ENCODE assay signal across 18 mouse cellular contexts in genomic region chr14:31798937-31799336, GRCm38 (mm10). TPM values are rescaled to one million over a fixed set of nuclear protein-coding genes. Genes with fewer than 3 reads are reported as not detected.
A peak's percentile ranks its signal among the peaks of the same experiment; 100 is the strongest.
DNase-seq lines count a peak whose midpoint lies in the region; TF ChIP-seq lines count a peak whose summit lies in the region.
"Had no signal": no experiment of that assay in that cellular context is flagged by ENCODE, and none has a peak within 500 bp of the region (broad histone marks: within the 10 kb centered on the region; RNA-seq: fewer than 3 reads in every experiment).

No protein-coding gene starts in this region.

- no peaks in the 10 kb centered on the region for H3K9me3 ChIP-seq in E14TG2a.4 (ENCODE audit: low read length)
- H3K9me3 ChIP-seq in embryonic facial prominence, embryonic 10.5 days = no peaks in the 10 kb centered on the region
- H3K9me3 ChIP-seq: heart, embryonic 12.5 days; intestine, embryonic 15.5 days had no signal

- peak overlapping the region; percentile 43 for H3K4me3 ChIP-seq in gastrocnemius, adult 2 months
- peak overlapping the region; percentile 6; the same call in 1 of the 2 replicates for H3K4me3 ChIP-seq in E14TG2a.4 (replicated peaks; ENCODE audit: low read length)
- H3K4me3 ChIP-seq in embryonic facial prominence, embryonic 10.5 days = 0 out of 2 replicates have a peak overlapping the region, but pooled peaks have one; percentile 16
- H3K4me3 ChIP-seq: heart, adult 2 months; heart, embryonic 12.5 days; intestine, embryonic 15.5 days had no signal

- no peaks in the 10 kb centered on the region for H3K36me3 ChIP-seq in E14TG2a.4 (ENCODE audit: insufficient read depth, low read length)
- no peaks in the 10 kb centered on the region for H3K36me3 ChIP-seq in embryonic facial prominence, embryonic 10.5 days (replicated peaks)
- H3K36me3 ChIP-seq: heart, embryonic 12.5 days; intestine, embryonic 15.5 days had no signal

- no peaks in the 10 kb centered on the region for H3K27me3 ChIP-seq in E14TG2a.4 (ENCODE audit: insufficient read depth, low read length)
- H3K27me3 ChIP-seq in embryonic facial prominence, embryonic 10.5 days (replicated peaks; ENCODE audit: low read depth, poor library complexity, severe bottlenecking) = no peaks in the 10 kb centered on the region
- H3K27me3 ChIP-seq: heart, embryonic 12.5 days; intestine, embryonic 15.5 days; Patski had no signal

- DNase-seq in gastrocnemius, adult 2 months = peak; percentile 17
- DNase-seq in gastrocnemius, postnatal 4 days (ENCODE audit: low spot score in 2 of 2) = no peak
- DNase-seq in kidney, postnatal 10 days = peak; percentile 26
- DNase-seq in kidney, adult 11 months = no peak
- DNase-seq in embryonic facial prominence, embryonic 10.5 days (ENCODE audit: low spot score) = peak; percentile 21
- no peak for DNase-seq in layer of hippocampus, adult 18-20 months (ENCODE audit: low spot score in 2 of 2)
- no peak for DNase-seq in gastrocnemius, postnatal 14 days
- DNase-seq: adrenal gland, adult 2 months; adrenal gland, postnatal 25 days; cerebellum, adult 2 months; cerebellum, postnatal 10 days; gastrocnemius, postnatal 25 days; heart, adult 2 months; kidney, adult 2 months had no signal

- peaks cover 43% of the 10 kb centered on the region for H3K4me1 ChIP-seq in E14TG2a.4 (replicated peaks; ENCODE audit: low read depth, low read length)
- H3K4me1 ChIP-seq in embryonic facial prominence, embryonic 10.5 days = peaks cover 23% of the 10 kb centered on the region
- H3K4me1 ChIP-seq: intestine, embryonic 15.5 days had no signal

- TF ChIP-seq CTCF in gastrocnemius, adult 2 months (IDR thresholded peaks at IDR 0.05) = no peak
- TF ChIP-seq CTCF in E14TG2a.4 (conservative IDR thresholded peaks at IDR 0.05; ENCODE audit: low read length) = no peak

- 56% methylated on average over 10 of the region's 10 CpGs for WGBS in embryonic facial prominence, embryonic 10.5 days

- intact Hi-C loops in gastrocnemius, adult 2 months (cut with DNase I) = loop anchor here (5.0 kb wide), 1 partner anchor 233 kb away; no protein-coding TSS in a partner anchor
- intact Hi-C loops in gastrocnemius, postnatal 14 days (cut with DNase I; ENCODE audit: low total_unique reads) = loop anchor here (5.0 kb wide), 2 partner anchors 143 to 233 kb away; no protein-coding TSS in a partner anchor

- H3K27ac ChIP-seq in gastrocnemius, adult 2 months = no peak overlapping the region
- peak overlapping the region; percentile 59 for H3K27ac ChIP-seq in embryonic facial prominence, embryonic 10.5 days (replicated peaks)
- H3K27ac ChIP-seq: heart, adult 2 months; intestine, embryonic 15.5 days had no signal

RNA-seq across cellular contexts. Expression of gene Ankrd28, which starts 31.5 kb away (rescaled TPM):
- 10 to 100 TPM; 41.3 to 51.4 TPM for total RNA-seq in gastrocnemius, adult 2 months (2021)
- 10 to 100 TPM; 45.0 to 51.1 TPM for total RNA-seq in gastrocnemius, postnatal 4 days (2021)
- 9.5 and 10.7 TPM in 2 replicates for polyA plus RNA-seq in embryonic facial prominence, embryonic 10.5 days (2016; fragmentation: Nextera tagmentation; extraction: Ambion mirVana)
- 10 to 100 TPM; 45.4 to 52.1 TPM for total RNA-seq in layer of hippocampus, adult 18-20 months (2021)
- 10 to 100 TPM; 35.8 to 38.4 TPM for total RNA-seq in gastrocnemius, postnatal 14 days (2021)

Comparison
In these comparisons a context has a peak if more than half of its experiments do, and no peak if none do; other contexts are left out.
1. DNase-seq: peak in gastrocnemius, adult 2 months (single experiment), kidney, postnatal 10 days (single experiment) and embryonic facial prominence, embryonic 10.5 days (single experiment); none in gastrocnemius, postnatal 4 days (0 of 2), kidney, adult 11 months (single experiment), layer of hippocampus, adult 18-20 months (0 of 2) and gastrocnemius, postnatal 14 days (single experiment).
2. Peak in every context shown above with its lines, with median percentiles within 50 percentile points of each other: H3K4me3 ChIP-seq.